Mouse (Mus musculus) lung, postnatal 25 days (tissue): ENCODE data around the gene Pbx1.
A peak's percentile ranks its signal among the peaks of the same experiment; 100 is the strongest.
"Not testable (repeated sequence)": the region's sequence is repeated elsewhere in the genome, so short reads cannot be mapped to it uniquely, and the experiment has no call there.

ENCODE experiments used
- DNase-seq: peaks from one replicate; pipeline ENCODE4 v3.0.0; 2022; ENCODE audit warnings: low spot score

Gene Pbx1

GRCm38 (mm10) chr1:168432232-168432280, at the start of gene Pbx1:
Gene Pbx1, minus strand, starts transcription at chr1:168432270.
- DNase-seq = not testable (repeated sequence)

DNA sequence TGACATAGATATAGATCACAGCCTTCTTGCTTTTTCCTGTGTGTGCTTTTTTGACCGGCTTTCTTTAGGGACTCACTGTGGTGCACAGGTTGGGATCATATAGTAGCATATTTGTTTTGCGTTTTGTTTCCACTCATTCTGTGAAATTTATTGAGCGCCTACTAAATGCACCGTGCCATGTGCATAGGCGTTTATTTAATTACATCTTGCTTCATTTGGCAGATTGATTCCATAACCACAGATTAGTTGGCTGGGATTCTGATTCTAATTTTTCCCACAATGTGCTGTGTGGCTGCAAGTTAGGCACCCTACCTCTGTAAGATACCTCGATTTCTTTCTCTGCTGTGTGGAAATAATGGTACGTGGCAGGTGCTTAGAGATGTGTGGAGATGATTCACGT, 47.6 kb upstream of the Pbx1 start:
- DNase-seq = no peak

DNA sequence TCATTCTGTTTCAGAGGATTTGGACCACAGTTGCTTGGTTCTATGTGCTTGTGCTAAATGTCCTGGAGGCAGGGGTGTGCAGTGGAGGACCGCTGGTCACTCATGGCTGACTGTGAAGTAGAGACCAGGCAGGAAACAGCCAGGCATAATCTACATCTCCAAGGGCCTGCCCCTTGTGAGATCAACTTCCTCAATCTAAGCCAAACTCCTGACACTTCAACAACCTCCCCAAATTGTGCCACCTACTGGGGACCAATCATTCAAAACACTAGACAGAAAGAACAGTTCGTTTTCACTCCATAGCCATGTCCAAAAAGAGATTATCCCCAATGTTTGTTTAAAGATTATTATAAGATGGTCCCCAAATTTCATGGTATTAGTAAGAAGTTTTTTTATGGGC, 46.8 kb upstream of the Pbx1 start:
- peak; percentile 16 for DNase-seq

GRCm38 (mm10) chr1:168476917-168477316, 44.8 kb upstream of the Pbx1 start:
- no peak for DNase-seq

DNA sequence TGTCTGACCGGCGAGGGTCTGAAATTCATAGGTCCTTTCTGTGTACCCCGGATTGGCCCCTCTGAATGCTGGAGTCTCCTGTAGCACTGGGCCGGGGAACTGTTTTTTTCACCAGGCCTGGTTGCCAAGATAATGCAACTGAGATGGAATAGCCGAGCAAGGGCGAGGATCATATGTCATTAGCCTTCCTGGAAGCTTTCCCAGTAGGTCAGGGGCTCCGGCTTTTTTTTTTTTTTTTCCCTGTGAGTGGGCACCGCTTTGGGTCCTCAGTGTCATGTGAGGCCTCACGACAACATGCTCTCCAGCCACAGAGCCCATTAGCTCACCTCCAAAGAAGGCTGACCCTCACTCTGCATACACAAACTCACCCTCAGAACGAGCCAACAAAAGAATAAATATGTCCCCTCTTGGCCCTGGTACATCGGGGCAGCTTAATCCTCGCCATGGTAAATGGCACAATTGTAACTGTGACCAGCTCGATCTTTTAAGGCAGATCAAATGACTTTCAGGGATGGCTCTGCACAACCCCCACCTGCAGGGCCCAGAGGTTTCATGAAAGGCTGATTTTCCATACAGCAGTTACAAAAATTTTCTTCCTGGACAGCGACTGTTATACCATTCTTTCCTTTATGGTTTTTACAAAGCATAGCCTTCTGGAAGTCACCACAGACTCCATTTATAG, 44.3 kb upstream of the Pbx1 start:
- no peak for DNase-seq

- DNase-seq = no peak
Observed at GRCm38 (mm10) chr1:168475579-168476208, 43.6 kb upstream of the Pbx1 start.

- DNase-seq = no peak
Observed at GRCm38 (mm10) chr1:168473255-168474069, 41.4 kb upstream of the Pbx1 start.

- DNase-seq = no peak
Observed at GRCm38 (mm10) chr1:168472545-168473254, 40.6 kb upstream of the Pbx1 start.

DNA sequence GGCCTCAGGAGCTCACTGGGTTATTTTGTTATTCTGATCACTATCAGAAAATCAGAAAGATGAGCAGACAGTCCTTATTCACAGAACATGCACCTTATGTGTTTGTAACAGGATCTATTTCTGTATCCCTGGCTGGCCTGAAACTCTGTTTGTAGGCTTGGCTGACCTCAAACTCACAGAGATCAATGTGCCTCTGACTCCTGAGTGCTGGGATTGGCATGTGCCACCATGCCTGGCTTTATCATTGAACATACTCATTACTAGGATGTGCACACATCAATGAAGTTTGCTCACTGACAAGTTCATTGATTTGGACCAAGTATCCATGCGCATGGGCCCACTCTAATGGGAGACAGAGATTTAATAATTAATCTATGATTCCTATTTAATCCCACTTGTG, 27.4 kb upstream of the Pbx1 start:
- no peak for DNase-seq

GRCm38 (mm10) chr1:168457191-168457747, 25.2 kb upstream of the Pbx1 start:
- DNase-seq = no peak

GRCm38 (mm10) chr1:168455178-168455577, 23.1 kb upstream of the Pbx1 start:
- DNase-seq = no peak

GRCm38 (mm10) chr1:168433671-168434070, 1.6 kb upstream of the Pbx1 start:
- DNase-seq = peak; percentile 65

DNA sequence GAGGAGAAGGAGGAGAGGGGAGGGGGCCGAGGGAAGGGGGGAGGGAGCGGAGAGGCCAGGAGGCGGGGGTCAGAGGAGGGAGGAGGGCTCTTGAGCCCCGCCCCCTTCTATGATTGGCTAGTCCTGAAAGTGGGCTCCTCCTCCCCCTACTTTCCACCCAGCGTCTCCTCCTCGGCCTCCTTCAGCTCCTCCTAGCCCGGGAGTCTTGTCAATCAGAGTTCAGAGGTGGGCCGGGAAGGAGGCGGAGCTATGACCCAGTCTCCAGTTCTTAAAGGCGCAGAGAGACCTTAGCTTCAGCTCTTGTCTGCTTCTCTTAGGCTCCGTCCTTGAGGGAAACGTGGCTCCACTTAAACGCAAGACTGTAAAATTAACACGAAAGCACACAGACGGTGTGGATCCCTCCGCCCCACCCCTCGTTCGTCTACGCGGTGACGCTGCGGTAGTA, 233 bp upstream of the Pbx1 start:
- DNase-seq = peak; percentile 99

DNA sequence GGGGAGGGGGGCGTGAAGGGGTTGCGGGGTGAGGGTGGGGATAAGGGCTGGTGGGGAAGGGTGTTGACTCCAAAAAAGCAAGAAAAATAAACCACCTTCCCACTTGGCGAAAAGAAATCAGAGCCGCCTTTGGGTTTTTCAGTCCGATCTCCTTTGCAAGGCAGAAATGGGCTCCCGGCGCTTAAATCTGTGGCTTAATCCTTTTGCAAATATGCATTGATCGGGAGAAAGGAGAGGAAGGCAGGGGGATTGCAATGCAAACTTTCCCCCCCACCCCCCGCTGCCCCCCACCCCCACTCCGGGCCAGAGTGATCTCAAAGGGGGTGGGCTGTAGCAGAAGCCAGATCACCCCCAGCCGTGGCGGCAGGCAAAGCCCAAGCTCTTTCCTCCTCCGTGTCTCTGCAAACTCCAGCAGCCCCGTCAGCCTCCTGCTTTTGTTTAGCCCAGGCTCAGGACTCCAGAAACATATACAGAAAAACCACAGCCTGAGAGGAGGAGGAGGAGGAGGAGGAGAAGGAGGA, 299 bp downstream of the Pbx1 start:
- no peak for DNase-seq

GRCm38 (mm10) chr1:168430868-168431710, 981 bp downstream of the Pbx1 start:
- DNase-seq = no peak

GRCm38 (mm10) chr1:168429856-168430644, 2.0 kb downstream of the Pbx1 start:
- DNase-seq = no peak

DNA sequence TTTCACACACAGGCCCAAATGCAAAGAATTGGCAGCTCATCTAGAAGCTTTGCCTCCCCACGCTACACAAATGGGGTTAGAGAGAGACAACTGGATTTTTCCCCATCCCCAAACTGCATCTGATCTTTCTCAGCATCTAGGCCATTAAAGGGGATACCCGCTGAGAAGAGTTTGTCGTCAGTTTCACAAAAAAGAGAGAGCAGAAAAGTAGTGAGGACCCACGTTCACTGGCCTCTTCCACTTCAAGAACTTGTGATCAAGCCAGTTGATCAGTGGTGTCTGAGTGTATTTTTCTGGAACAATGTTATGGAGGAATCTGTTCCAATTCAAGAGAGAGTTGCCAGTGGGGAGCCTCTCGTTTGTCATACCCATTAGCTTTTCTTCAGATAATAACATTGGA, 2.7 kb downstream of the Pbx1 start:
- DNase-seq = no peak

- DNase-seq = no peak
Observed at GRCm38 (mm10) chr1:168428255-168428654, 3.8 kb downstream of the Pbx1 start.

GRCm38 (mm10) chr1:168427596-168427995, 4.5 kb downstream of the Pbx1 start:
- no peak for DNase-seq

- no peak for DNase-seq
Observed at GRCm38 (mm10) chr1:168426900-168427299, 5.2 kb downstream of the Pbx1 start.

DNA sequence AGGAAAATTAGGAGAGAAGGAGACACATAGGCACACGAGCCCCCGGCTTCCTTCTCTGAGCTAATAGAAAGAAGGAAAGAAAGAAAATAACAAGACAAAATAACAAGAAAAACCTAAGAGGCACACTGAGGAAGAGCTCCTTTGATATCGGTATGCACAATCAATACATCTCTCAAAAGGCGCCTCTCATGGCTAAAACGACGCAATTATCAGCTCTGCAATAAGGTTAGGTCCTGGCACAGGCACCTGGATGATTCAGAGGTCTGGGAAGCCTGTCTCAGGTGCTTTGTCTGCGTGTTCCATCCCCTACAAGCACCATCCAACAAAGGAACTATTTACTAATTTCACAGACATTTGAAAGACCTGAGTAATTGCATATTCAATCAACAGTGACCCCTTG, 5.8 kb downstream of the Pbx1 start:
- no peak for DNase-seq
